Mouse (Mus musculus) midbrain, embryonic 10.5 days (tissue): ENCODE measurements around the gene Acot7. TPM values are rescaled to one million over a fixed set of nuclear protein-coding genes. Genes with fewer than 3 reads are reported as not detected.

ENCODE experiments used
- DNase-seq: peaks from one replicate; pipeline ENCODE4 v3.0.0-alpha.2; 2017; ENCODE audit warnings: low spot score
- H3K27ac ChIP-seq: fragments of 300-500 bp; sonication (generic); replicated peaks from 2 replicates; pipeline ENCODE4 v1.5.1; 2016; ENCODE audit warnings: mild to moderate bottlenecking
- H3K27me3 ChIP-seq: fragments of 300-500 bp; sonication (generic); 2 replicates; pipeline ENCODE4 v1.6.1; 2016; ENCODE audit warnings: low read depth, mild to moderate bottlenecking; ENCODE audit not compliant: poor library complexity, severe bottlenecking
- H3K36me3 ChIP-seq: fragments of 300-500 bp; sonication (generic); 2 replicates; pipeline ENCODE4 v1.6.1; 2016; ENCODE audit warnings: mild to moderate bottlenecking, moderate library complexity
- H3K4me1 ChIP-seq: fragments of 300-500 bp; sonication (generic); 2 replicates; pipeline ENCODE4 v1.6.1; 2016
- H3K4me3 ChIP-seq: fragments of 300-500 bp; sonication (generic); 2 replicates; pipeline ENCODE4 v1.5.1; 2016; ENCODE audit warnings: mild to moderate bottlenecking, moderate library complexity
- H3K9me3 ChIP-seq: fragments of 300-500 bp; sonication (generic); replicated peaks from 2 replicates; pipeline ENCODE4 v1.6.1; 2016; ENCODE audit warnings: mild to moderate bottlenecking
- WGBS: fragments of 180-500 bp; shearing (Covaris S2); methylation state at CpG from one replicate; pipeline ENCODE4 v1.1.7; 2016; 5-methylcytosine and 5-hydroxymethylcytosine counted together
- polyA plus RNA-seq: library from polyadenylated mRNA; unstranded; fragments of >200 nt; fragmentation: Nextera tagmentation; extraction: Ambion mirVana; gene quantifications from 2 replicates; pipeline ENCODE4 v1.2.1, GENCODE M21; 2016

The Acot7 gene
- polyA plus RNA-seq, result 85.7 and 99.7 TPM in 2 replicates

DNA sequence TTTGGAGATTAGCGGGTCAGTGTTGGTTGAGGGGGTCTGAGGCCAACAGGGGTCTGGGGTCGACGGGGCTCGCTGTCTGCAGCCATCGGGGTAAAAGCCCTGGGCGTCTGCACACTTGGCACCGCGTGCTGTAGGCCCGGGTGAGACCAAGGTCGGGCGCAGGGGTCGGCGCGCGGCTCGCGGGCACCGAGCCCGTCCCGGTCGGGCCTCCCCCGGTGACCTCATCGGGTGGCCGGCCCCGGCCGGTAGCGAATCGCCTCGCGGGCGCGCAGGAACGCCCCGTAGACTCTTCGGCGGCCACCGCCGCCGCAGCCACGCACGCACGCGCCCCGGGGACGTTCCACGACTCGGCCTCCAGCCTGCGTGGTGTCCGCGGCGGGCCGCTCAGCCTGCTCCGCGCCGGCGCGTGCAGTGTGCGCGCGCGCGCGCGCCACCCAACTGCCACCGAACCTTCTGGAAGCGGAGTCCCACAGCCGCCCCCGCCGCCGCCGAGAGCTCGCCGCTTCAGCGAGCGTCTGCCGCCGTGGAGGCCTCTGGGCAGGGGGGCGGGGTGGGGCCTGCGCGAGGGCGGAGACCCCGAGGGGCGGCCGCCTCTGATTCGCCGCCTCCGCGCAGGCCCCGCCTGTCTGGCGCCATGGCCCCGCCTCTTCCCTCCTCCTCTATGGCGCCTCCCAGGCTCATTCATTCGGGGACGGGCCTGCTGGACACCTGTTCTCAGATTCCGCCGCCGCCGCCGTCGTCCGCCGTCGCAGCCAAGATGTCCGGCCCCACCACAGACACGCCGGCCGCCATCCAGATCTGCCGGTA lies at the start of gene Acot7:
Gene Acot7 (plus strand): TSS at position 598 of the 807 bp plus-strand sequence.
- Histone ChIP-seq H3K27ac (peak within 1 kb of the TSS; percentile 94), H3K4me1 (peaks cover 39% of the 10 kb centered on the region)
- under 1% methylated on average over 108 of the region's 108 CpGs for WGBS

DNA sequence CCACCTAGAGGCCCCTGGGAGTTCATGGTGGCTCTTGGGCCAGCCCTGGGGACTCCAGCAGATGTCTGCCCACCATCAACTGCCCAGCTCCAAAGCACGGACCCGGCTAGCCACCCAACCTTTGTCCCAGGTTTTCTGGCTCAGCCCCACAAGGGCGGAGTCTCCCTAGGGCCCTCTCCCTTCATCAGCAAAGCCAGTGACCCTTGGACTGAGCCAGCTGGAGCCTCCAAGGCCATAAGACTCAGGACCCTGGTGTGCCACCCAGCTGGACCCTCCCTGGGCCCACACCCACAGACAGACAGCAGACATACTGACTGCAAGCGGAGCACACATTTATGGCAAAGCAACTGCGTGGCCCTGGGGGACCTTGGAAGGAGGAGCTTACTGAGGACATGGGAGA lies 49.1 kb upstream of the Acot7 start:
- 52% methylated on average over 5 of the region's 5 CpGs for WGBS
- Histone ChIP-seq H3K9me3 (no peaks in the 10 kb centered on the region), H3K36me3 (no peaks in the 10 kb centered on the region), H3K27me3 (peaks cover 100% of the 10 kb centered on the region), H3K4me1 (peaks cover 70% of the 10 kb centered on the region), H3K4me3 (no peak overlapping the region), H3K27ac (no peak overlapping the region)
- DNase-seq, result no peak

More for the DNA sequence above, at the start of gene Acot7:
- peak; percentile 92 for DNase-seq
- H3K36me3 ChIP-seq, result peaks cover 12% of the 10 kb centered on the region
- H3K27me3 ChIP-seq, result peaks cover 66% of the 10 kb centered on the region
- H3K4me3 ChIP-seq, result peak within 1 kb of the TSS; percentile 67
- no peaks in the 10 kb centered on the region for H3K9me3 ChIP-seq

DNA sequence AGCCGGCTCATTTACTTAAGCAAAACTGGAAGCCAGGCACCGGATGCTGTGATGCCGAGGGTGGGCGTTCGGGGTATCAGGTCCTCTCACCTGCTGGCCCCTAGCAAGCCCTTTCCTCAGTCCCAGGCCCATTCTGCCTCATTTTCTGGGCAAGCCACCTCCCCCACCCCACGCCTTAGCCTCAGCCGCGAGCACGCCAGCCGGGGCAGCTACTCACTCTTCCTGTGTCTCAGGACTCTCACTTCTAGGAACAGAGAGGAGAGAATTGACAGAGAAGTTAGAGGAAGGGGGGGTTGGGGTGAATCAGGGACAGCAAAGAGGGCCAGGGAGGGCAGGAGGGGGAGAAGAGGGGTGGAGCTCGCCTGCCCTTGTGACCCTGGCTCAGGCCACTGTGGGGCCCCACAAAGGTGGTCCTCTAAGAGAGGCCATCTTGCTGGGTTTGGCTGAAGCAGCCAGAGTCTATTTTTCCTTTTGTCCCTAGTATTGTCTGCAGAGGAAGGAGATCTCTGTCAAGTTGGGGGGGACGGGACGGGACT lies 48.5 kb upstream of the Acot7 start:
- Histone ChIP-seq H3K36me3 (no peaks in the 10 kb centered on the region), H3K4me3 (no peak overlapping the region), H3K27ac (no peak overlapping the region), H3K4me1 (peaks cover 70% of the 10 kb centered on the region), H3K9me3 (no peaks in the 10 kb centered on the region), H3K27me3 (peaks cover 100% of the 10 kb centered on the region)
- WGBS, result 20% methylated on average over 13 of the region's 13 CpGs
- DNase-seq, result no peak

DNA sequence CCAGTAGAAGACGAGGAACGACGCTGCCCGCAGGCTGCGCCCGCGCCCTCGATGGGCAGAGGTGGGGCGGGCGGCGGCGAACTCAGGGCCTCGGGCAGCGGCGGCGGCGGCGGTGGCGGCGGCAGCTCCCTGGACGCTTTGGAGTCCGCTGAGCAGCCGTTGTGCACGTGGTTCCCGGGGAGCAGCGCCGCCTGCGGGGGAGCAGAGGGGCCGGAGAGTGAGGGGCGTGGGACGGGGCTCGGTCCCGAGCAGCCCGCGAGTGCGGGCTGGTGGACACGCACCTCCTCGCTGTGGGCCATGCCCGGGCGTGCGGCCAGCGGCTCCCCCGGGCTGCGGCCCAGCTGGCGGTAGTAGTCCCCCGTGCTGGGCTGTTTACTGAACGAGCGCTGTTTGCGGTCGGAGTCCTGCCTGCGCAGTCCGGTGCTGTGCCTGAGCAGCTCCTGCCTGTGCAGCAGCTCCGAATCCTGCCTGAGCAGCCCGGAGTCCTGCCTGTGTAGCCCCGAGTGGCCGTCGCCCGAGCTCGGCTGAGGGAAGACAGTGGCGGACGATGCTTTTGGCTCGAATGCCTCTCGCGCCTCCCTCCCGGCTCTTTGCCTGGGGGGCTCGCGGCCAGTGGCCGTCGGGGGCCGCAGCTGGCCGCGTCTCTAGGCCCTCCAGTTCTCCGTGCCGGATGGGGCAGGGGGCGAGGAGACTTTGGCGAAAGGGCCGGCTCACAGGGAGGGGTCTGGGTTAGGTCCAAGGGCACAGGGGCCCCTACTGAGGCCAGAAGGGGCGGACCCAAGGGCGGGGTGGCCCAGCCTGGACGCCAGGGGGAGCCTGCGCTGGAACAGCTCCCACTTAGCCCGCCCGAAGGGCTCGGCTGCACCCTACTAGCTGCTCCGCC lies 46.9 kb upstream of the Acot7 start:
- Histone ChIP-seq H3K27ac (no peak overlapping the region; the same call in 1 of the 2 replicates), H3K36me3 (no peaks in the 10 kb centered on the region), H3K27me3 (peaks cover 100% of the 10 kb centered on the region), H3K9me3 (no peaks in the 10 kb centered on the region), H3K4me3 (peak overlapping the region; percentile 52), H3K4me1 (peaks cover 56% of the 10 kb centered on the region)
- WGBS, result under 1% methylated on average over 74 of the region's 85 CpGs
- DNase-seq, result peak; percentile 69

DNA sequence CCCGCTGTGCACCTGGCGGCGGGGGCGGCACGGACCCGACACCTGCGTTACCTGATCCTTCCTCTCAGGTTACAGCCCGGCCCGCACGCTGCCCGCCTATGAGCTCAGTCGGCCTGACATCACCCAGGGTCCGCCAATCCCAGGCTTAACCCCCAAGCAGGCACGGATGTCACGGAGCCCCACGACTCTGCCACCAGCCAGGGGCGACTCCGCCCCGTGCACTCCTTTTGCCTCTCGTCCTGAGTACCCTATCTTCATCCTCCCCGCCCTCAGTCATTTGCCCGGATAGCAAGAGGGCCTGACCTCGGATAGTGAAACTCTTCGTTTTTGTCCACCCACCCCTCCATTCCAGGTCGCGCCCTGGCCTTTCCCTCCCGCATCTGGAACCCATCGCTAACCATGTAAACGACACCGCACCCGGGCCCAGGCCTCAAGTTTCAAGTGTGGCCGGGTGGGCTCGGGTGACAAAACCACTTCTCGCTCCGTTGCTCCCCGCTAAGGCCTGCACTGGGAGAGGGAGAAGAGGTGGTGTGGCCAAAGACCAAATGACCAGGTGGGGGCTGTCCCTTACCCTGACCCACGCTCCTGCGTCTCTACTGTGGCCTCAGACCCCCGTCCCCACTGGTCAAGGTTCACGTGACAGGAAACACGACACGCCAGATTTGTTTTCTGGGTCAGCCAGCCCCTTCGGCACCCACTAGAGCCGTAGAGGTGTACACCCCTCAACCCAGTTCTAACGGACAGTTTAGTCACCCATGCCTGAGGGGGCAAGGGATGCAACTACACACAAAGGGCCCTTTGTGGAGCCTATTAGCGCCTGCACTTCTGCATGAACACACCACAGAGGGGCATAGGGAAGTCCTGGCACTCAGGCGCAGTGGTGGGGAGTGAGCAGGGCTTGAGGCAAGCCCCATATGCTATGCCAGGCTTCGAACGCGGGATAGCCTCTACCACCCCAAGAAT lies 45.8 kb upstream of the Acot7 start:
- no peak for DNase-seq
- WGBS, result 5% methylated on average over 50 of the region's 50 CpGs
- no peaks in the 10 kb centered on the region for H3K9me3 ChIP-seq
- peaks cover 99% of the 10 kb centered on the region for H3K27me3 ChIP-seq
- H3K36me3 ChIP-seq, result no peaks in the 10 kb centered on the region
- H3K4me1 ChIP-seq, result peaks cover 52% of the 10 kb centered on the region
- H3K4me3 ChIP-seq, result peak overlapping the region; percentile 52
- no peak overlapping the region; the same call in 1 of the 2 replicates for H3K27ac ChIP-seq

DNA sequence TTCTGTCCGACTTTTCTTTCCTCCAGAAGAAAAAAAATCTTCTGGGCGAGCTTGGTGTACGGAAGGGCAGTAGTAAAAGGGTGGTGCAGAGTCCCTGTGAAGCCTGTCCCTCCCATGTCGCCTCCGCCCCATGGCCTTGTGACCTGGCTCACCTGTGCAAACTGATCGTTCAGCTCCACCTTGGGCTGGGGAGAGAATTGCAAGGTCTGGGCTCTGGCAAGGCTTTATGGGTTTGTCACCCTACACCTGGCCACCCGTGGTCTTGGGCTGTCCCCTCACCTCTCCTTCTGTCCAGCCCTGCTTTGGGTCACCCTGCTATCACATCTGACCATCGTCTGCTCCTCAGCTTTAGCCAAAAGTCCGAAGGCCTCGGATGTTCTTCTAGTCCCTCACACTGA lies 45.2 kb upstream of the Acot7 start:
- no peak for DNase-seq
- Histone ChIP-seq H3K27ac (no peak overlapping the region), H3K4me3 (no peak overlapping the region), H3K9me3 (no peaks in the 10 kb centered on the region), H3K4me1 (peaks cover 52% of the 10 kb centered on the region), H3K27me3 (peaks cover 99% of the 10 kb centered on the region), H3K36me3 (no peaks in the 10 kb centered on the region)
- WGBS, result 29% methylated on average over 10 of the region's 10 CpGs

DNA sequence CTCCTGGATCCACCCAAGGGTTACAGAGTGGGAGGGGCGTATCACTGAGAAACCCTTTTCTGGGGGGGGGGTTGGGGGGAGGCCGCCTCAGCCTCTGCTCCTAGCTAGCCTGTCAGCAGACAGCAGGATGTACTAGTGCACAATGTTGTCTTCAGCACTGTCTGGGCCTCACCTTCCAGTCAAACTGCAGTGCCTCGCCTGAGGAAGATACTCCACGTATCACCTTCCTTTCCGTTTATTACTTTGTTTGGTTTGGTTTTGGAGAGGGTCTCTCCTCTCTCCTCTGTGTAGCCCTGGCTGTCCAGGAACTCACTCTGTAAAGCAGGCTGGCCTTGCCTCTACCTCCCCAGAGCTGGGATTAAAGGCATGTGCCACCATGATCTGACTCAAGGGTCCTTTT lies 44.7 kb upstream of the Acot7 start:
- DNase-seq, result no peak
- H3K9me3 ChIP-seq, result no peaks in the 10 kb centered on the region
- H3K4me3 ChIP-seq, result no peak overlapping the region
- H3K4me1 ChIP-seq, result peaks cover 51% of the 10 kb centered on the region
- 46% methylated on average over 5 of the region's 5 CpGs for WGBS
- peaks cover 99% of the 10 kb centered on the region for H3K27me3 ChIP-seq
- no peak overlapping the region for H3K27ac ChIP-seq
- no peaks in the 10 kb centered on the region for H3K36me3 ChIP-seq

DNA sequence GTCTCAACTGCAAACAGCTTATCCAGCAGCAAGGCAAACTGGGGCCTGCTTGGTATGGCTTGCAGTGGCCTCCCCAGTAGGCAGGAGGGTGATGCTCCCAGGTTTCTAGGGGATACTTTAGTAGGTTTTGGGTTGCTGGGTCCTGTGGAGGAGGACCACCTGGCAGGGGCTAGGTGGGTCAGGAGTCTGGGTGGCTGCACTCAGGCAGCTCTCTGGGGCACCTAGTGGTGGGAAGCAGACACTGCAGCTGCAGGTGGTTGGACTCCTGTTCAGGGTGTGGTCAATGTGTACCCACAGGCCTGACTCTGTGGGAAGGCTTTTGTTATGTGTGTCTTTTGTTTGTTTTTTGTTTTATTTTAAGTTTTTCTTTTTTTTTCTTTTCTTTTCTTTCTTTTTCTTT lies 43.4 kb upstream of the Acot7 start:
- Histone ChIP-seq H3K4me1 (peaks cover 50% of the 10 kb centered on the region), H3K27ac (no peak overlapping the region), H3K4me3 (no peak overlapping the region), H3K36me3 (no peaks in the 10 kb centered on the region), H3K27me3 (peaks cover 96% of the 10 kb centered on the region), H3K9me3 (no peaks in the 10 kb centered on the region)
- DNase-seq, result no peak

DNA sequence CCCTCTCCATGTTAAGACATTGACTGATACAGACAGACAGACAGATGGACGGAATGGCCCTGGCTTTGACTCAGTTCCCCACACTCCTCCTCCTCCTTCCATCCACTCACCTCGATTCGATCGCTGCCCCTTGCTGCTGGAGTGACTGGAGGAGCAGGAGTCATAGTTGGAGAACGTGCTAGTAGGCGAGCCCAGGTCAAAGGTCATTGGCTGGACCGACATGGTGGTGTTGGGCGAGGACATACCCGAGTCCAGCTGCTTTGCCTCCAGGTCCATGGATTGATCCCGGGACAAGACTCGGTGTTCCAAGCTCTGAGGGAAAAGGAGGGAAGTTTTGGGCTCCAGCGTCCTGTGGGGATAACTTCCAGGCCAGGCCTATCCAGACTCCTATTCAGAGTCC lies 42.6 kb upstream of the Acot7 start:
- Histone ChIP-seq H3K27ac (no peak overlapping the region), H3K36me3 (no peaks in the 10 kb centered on the region), H3K4me3 (no peak overlapping the region), H3K27me3 (peaks cover 94% of the 10 kb centered on the region), H3K9me3 (no peaks in the 10 kb centered on the region), H3K4me1 (peaks cover 41% of the 10 kb centered on the region)
- WGBS, result 80% methylated on average over 12 of the region's 12 CpGs
- no peak for DNase-seq

DNA sequence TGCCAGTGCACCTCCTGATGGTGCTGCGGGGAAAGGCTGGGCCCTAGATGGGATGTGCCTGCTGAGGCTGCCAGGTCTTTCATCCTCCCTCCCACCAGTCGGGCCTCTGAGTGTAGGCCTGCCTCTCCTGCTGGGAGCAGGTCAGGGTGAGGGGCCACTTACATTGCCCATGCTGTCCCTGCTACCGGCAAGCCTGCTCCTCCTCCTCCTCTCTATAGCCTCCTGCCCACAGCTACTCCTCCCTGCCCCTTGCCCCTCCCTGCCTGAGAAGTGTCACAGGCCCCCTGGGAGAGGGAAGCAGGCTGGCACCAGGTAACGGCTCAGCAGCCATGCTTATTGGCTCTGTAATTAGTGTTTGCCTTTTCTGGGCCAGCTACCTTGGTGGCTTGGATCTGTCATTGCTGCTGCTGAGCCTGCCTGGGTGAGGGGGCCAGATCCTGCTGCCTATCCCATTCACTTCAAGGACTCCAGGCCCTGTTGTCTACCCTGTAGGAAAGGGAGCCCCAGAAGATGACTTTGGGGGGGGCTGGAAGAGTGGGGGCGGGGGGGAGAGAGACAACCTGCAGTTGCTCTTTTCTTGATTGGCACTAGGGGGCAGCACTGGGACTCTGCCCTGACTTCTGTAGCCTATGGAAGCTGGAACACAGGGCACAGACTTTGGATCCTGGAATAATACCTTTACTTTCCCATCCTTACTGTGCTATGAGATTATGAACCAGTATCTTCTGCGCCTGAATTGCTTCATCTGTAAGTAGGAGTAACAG lies 41.6 kb upstream of the Acot7 start:
- WGBS, result 29% methylated on average over 6 of the region's 6 CpGs
- Histone ChIP-seq H3K27ac (no peak overlapping the region), H3K4me1 (peaks cover 32% of the 10 kb centered on the region), H3K27me3 (peaks cover 94% of the 10 kb centered on the region), H3K4me3 (no peak overlapping the region), H3K9me3 (no peaks in the 10 kb centered on the region), H3K36me3 (no peaks in the 10 kb centered on the region)
- no peak for DNase-seq

DNA sequence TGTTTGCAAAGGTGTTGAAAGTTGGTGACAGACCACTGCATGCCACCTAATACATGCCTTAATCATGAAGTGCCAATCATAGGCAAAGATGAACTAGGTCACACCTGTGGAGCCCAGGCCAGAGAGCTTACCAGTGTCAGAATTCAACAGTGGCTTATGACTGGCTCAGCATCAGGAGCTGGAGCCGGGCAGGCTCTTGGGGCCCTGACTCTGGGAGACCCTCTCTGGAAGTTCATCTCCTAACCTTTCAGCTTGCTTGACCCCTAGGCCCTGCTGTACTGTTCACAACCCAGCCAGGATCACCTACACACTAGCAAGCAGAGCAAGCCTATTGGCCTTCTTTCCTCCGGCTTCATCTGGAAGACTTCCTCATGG lies 41.1 kb upstream of the Acot7 start:
- DNase-seq, result no peak
- 92% methylated on average over 2 of the region's 2 CpGs for WGBS
- no peak overlapping the region for H3K4me3 ChIP-seq
- H3K9me3 ChIP-seq, result no peaks in the 10 kb centered on the region
- no peak overlapping the region for H3K27ac ChIP-seq
- peaks cover 26% of the 10 kb centered on the region for H3K4me1 ChIP-seq
- H3K36me3 ChIP-seq, result no peaks in the 10 kb centered on the region
- peaks cover 94% of the 10 kb centered on the region for H3K27me3 ChIP-seq
